In the genomic region with DNA sequence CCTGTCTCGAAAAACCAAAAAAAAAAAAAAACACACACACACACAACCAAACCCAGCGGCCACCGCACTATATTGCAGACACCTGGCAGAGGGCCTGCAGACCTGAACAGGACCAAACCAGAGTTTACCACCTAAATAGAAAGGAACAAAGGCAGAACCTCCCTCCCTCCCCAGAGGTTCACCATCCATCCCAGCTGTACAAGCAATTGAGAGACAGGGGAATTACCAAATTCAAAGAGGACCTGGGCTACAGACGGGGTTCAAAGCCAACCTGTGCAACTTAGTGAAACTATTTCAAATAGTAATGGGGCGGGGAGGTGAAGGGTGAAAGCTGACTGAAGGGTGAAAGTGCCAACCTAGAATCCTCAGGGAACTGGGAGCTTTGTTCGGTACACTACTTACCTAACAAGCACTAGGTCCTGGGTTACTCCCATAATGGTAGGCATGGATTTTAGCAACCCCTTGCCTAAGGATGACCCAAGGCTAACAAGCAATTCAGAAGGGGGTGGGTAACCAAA, we compare ENCODE assay signal across 8 mouse cellular contexts. TPM values are rescaled to one million over a fixed set of nuclear protein-coding genes. Genes with fewer than 3 reads are reported as not detected.
DNase-seq lines count a peak whose midpoint lies in the region; ATAC-seq lines count a peak whose summit lies in the region.

No protein-coding gene starts in this region.

- 74% methylated on average over 6 of the region's 6 CpGs for WGBS in heart, embryonic 13.5 days
- WGBS in intestine, embryonic 14.5 days, result 74% methylated on average over 6 of the region's 6 CpGs
- WGBS in midbrain, embryonic 12.5 days, result 78% methylated on average over 6 of the region's 6 CpGs

- H3K4me2 ChIP-seq in heart, embryonic 13.5 days, result peak overlapping the region; percentile 87
- H3K4me2 ChIP-seq in intestine, embryonic 14.5 days (ENCODE audit: low read length), result peak overlapping the region; percentile 74
- H3K4me2 ChIP-seq in midbrain, embryonic 12.5 days (replicated peaks), result peak overlapping the region; percentile 62

- H3K27ac ChIP-seq in heart, embryonic 13.5 days (replicated peaks), result peak overlapping the region; percentile 100
- 0 out of 2 replicates have a peak overlapping the region, but pooled peaks have one; percentile 3 for H3K27ac ChIP-seq in brown adipose tissue, adult 24 weeks (replicated peaks; ENCODE audit: low read depth, low read length)
- H3K27ac ChIP-seq in intestine, embryonic 14.5 days (ENCODE audit: low read depth), result 0 out of 2 replicates have a peak overlapping the region, but pooled peaks have one; percentile 100
- no peak overlapping the region; the same call in 1 of the 2 replicates for H3K27ac ChIP-seq in midbrain, embryonic 12.5 days (replicated peaks)

- H3K9ac ChIP-seq in heart, embryonic 13.5 days, result peak overlapping the region; percentile 100
- H3K9ac ChIP-seq in intestine, embryonic 14.5 days (ENCODE audit: low read length), result peak overlapping the region; percentile 100
- peak overlapping the region; percentile 11; the same call in 1 of the 2 replicates for H3K9ac ChIP-seq in midbrain, embryonic 12.5 days (replicated peaks)

- ATAC-seq in heart, embryonic 13.5 days (ENCODE audit: extremely low read depth, insufficient number of reproducible peaks, low FRiP score, low TSS enrichment), result no peak
- no peak for ATAC-seq in intestine, embryonic 14.5 days (replicated peaks; ENCODE audit: low FRiP score, low TSS enrichment, low read depth)
- no peak for ATAC-seq in midbrain, embryonic 12.5 days (ENCODE audit: low FRiP score, low read depth)

- H3K27me3 ChIP-seq in heart, embryonic 13.5 days (replicated peaks), result no peaks in the 10 kb centered on the region
- H3K27me3 ChIP-seq in intestine, embryonic 14.5 days (replicated peaks; ENCODE audit: control insufficient read depth, insufficient read depth, low read length), result no peaks in the 10 kb centered on the region
- no peaks in the 10 kb centered on the region for H3K27me3 ChIP-seq in midbrain, embryonic 12.5 days

- H3K4me1 ChIP-seq in heart, embryonic 13.5 days, result peaks cover 50% of the 10 kb centered on the region
- peaks cover 5% of the 10 kb centered on the region; the same call in 1 of the 2 replicates for H3K4me1 ChIP-seq in brown adipose tissue, adult 24 weeks (ENCODE audit: control insufficient read depth, insufficient read depth, insufficient read length, low read length)
- H3K4me1 ChIP-seq in intestine, embryonic 14.5 days (replicated peaks; ENCODE audit: control insufficient read depth, insufficient read depth, low read length), result peaks cover 18% of the 10 kb centered on the region
- H3K4me1 ChIP-seq in midbrain, embryonic 12.5 days, result peaks cover 25% of the 10 kb centered on the region

- H3K36me3 ChIP-seq in heart, embryonic 13.5 days, result peaks cover 48% of the 10 kb centered on the region
- H3K36me3 ChIP-seq in intestine, embryonic 14.5 days (ENCODE audit: control insufficient read depth, insufficient read depth, low read length), result peaks cover 29% of the 10 kb centered on the region
- H3K36me3 ChIP-seq in midbrain, embryonic 12.5 days, result peaks cover 42% of the 10 kb centered on the region

- DNase-seq in heart, postnatal 4 days, result no peak
- no peak for DNase-seq in intestine, embryonic 14.5 days (ENCODE audit: low spot score)
- no peak for DNase-seq in left cerebral cortex, postnatal 4 days
- no peak for DNase-seq in testis, postnatal 14 days (ENCODE audit: low spot score)
- no peak for DNase-seq in B cell, adult 2 months

- peak overlapping the region; percentile 96 for H3K4me3 ChIP-seq in heart, embryonic 13.5 days
- H3K4me3 ChIP-seq in brown adipose tissue, adult 24 weeks (ENCODE audit: insufficient read depth, low read depth, low read length), result peak overlapping the region; percentile 4
- peak overlapping the region; percentile 98 for H3K4me3 ChIP-seq in intestine, embryonic 14.5 days (ENCODE audit: low read depth, low read length)
- peak overlapping the region; percentile 89 for H3K4me3 ChIP-seq in midbrain, embryonic 12.5 days

- intact Hi-C loops in left cerebral cortex, postnatal 4 days (cut with DNase I), result no loop called here

- H3K9me3 ChIP-seq in heart, embryonic 13.5 days, result no peaks in the 10 kb centered on the region
- H3K9me3 ChIP-seq in intestine, embryonic 14.5 days (ENCODE audit: control insufficient read depth, low read length), result 0 out of 2 replicates have a peak, but pooled peaks cover 3% of the 10 kb centered on the region
- H3K9me3 ChIP-seq in midbrain, embryonic 12.5 days, result no peaks in the 10 kb centered on the region

RNA-seq across cellular contexts. Expression of gene Gtf2i, which starts 2.6 kb away (rescaled TPM):
- polyA plus RNA-seq in heart, embryonic 13.5 days (2015; fragmentation: Nextera tagmentation; extraction: Ambion mirVana), result 125 and 127 TPM in 2 replicates
- total RNA-seq in heart, postnatal 4 days (2021), result 100 to 1,000 TPM; 198 to 199 TPM
- polyA plus RNA-seq in brown adipose tissue, adult 24 weeks (2012; ENCODE audit: insufficient read depth, insufficient read length, missing spikeins), result 55.8 and 75.9 TPM in 2 replicates
- polyA plus RNA-seq in intestine, embryonic 14.5 days (2014; fragmentation: Nextera tagmentation; extraction: Ambion mirVana), result 145 and 157 TPM in 2 replicates
- polyA plus RNA-seq in midbrain, embryonic 12.5 days (2016; fragmentation: Nextera tagmentation; extraction: Ambion mirVana), result 220 and 243 TPM in 2 replicates
- total RNA-seq in left cerebral cortex, postnatal 4 days (2021), result 100 to 1,000 TPM; 172 to 181 TPM

Comparison
In these comparisons a context has a peak if more than half of its experiments do, and no peak if none do; other contexts are left out.
1. H3K4me3 ChIP-seq: peak in every context shown above with its lines; median percentile 98 in intestine, embryonic 14.5 days; 96 in heart, embryonic 13.5 days; 89 in midbrain, embryonic 12.5 days; 4 in brown adipose tissue, adult 24 weeks.
2. H3K9ac ChIP-seq: peak in every context shown above with its lines; median percentile 100 in heart, embryonic 13.5 days; 100 in intestine, embryonic 14.5 days; 11 in midbrain, embryonic 12.5 days.